Mouse (Mus musculus): Measurements from ENCODE around the gene Lix1.

DNA sequence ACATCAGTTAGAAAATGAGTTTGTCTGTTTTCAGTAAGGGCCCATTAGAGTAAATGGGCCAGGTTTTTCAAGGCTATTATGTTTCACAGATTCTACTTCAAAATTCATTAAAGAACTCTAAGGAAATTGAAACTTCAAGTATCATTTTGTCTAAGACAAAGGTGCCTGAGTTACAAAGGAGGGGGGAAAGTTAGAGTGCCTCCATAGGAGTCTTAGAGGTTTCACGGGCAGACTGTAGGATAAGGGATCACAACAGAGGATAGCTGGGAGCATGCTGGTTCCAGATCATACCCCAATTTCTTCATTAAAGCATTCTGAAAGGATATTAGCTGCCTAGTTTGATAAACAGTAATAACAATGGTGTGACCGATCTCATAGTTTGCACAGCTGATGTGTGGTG lies 83.3 kb downstream of the Lix1 start:
- TF ChIP-seq POLR2A (IDR thresholded peaks at IDR 0.05; ENCODE audit: extremely low read depth, insufficient read depth, low read length) (no peak), CTCF (IDR thresholded peaks at IDR 0.05; ENCODE audit: low read depth, low read length) (no peak)
